Mouse (Mus musculus) midbrain, embryonic 16.5 days (tissue): Measurements from ENCODE around the gene Hist1h2ad. TPM values are rescaled to one million over a fixed set of nuclear protein-coding genes. Genes with fewer than 3 reads are reported as not detected.
"Not testable (repeated sequence)": the region's sequence is repeated elsewhere in the genome, so short reads cannot be mapped to it uniquely, and the experiment has no call there.

ENCODE experiments used
- ATAC-seq: fragments of 200-750 bp; cut with Nextera tagmentation; 2 replicates; pipeline ENCODE4 v1.8.0; 2017; ENCODE audit warnings: moderate TSS enrichment
- H3K27ac ChIP-seq: fragments of 300-500 bp; sonication (generic); 2 replicates; pipeline ENCODE4 v1.5.1; 2014; ENCODE audit warnings: mild to moderate bottlenecking, low read length, mixed read lengths
- H3K27me3 ChIP-seq: fragments of 300-500 bp; sonication (generic); 2 replicates; pipeline ENCODE4 v1.6.1; 2014; ENCODE audit warnings: low read depth, low read length, mixed read lengths; ENCODE audit not compliant: control insufficient read depth, insufficient read depth
- H3K36me3 ChIP-seq: fragments of 300-500 bp; sonication (generic); 2 replicates; pipeline ENCODE4 v1.6.1; 2014; ENCODE audit warnings: mild to moderate bottlenecking, low read length, moderate library complexity, mixed read lengths; ENCODE audit not compliant: control insufficient read depth, insufficient read depth
- H3K4me1 ChIP-seq: fragments of 300-500 bp; sonication (generic); 2 replicates; pipeline ENCODE4 v1.6.1; 2014; ENCODE audit warnings: mild to moderate bottlenecking, low read length, mixed read lengths; ENCODE audit not compliant: control insufficient read depth, insufficient read depth
- H3K4me2 ChIP-seq: fragments of 300-500 bp; sonication (generic); 2 replicates; pipeline ENCODE4 v1.6.1; 2014; ENCODE audit warnings: mild to moderate bottlenecking, low read length, mixed read lengths
- H3K4me3 ChIP-seq: fragments of 300-500 bp; sonication (generic); 2 replicates; pipeline ENCODE4 v1.5.1; 2014; ENCODE audit warnings: low read depth, mild to moderate bottlenecking, low read length, moderate library complexity, mixed read lengths
- H3K9ac ChIP-seq: fragments of 300-500 bp; sonication (generic); 2 replicates; pipeline ENCODE4 v1.6.1; 2014; ENCODE audit warnings: low read depth, low read length, mixed read lengths
- H3K9me3 ChIP-seq: fragments of 300-500 bp; sonication (generic); replicated peaks from 2 replicates; pipeline ENCODE4 v1.6.1; 2014; ENCODE audit warnings: mild to moderate bottlenecking, low read length, mixed read lengths; ENCODE audit not compliant: control insufficient read depth, poor library complexity, severe bottlenecking
- WGBS: fragments of 180-500 bp; shearing (Covaris S2); extraction: QIAGEN DNeasy Blood & Tissue Kit; methylation state at CpG from one replicate; pipeline ENCODE4 v1.1.7; 2014; 5-methylcytosine and 5-hydroxymethylcytosine counted together
- microRNA-seq: library from miRNA; unstranded; fragments of <30 nt; microRNA quantifications from one replicate; pipeline ENCODE4, GENCODE M21; 2017
- polyA plus RNA-seq: library from polyadenylated mRNA; unstranded; fragments of >200 nt; fragmentation: Nextera tagmentation; extraction: Ambion mirVana; gene quantifications from 2 replicates; pipeline ENCODE4 v1.2.1, GENCODE M21; 2015

Gene Hist1h2ad
- polyA plus RNA-seq, 1 experiment from 2014 or later, result not detected

- 0% methylated on average over 18 of the region's 18 CpGs for WGBS
- H3K36me3 ChIP-seq, result no peaks in the 10 kb centered on the region
- no peaks in the 10 kb centered on the region for H3K27me3 ChIP-seq
- H3K9me3 ChIP-seq, result no peaks in the 10 kb centered on the region
- H3K9ac ChIP-seq, result peak overlapping the region; percentile 74
- ATAC-seq, result peak; percentile 91
- peak overlapping the region; percentile 89 for H3K27ac ChIP-seq
- H3K4me2 ChIP-seq, result peak overlapping the region; percentile 99
- peak overlapping the region; percentile 63 for H3K4me3 ChIP-seq
- peaks cover 13% of the 10 kb centered on the region for H3K4me1 ChIP-seq
These were observed 47.5 kb downstream of the Hist1h2ad start for GRCm38 (mm10) chr13:23621532-23622174.

GRCm38 (mm10) chr13:23622175-23622671, 48.0 kb downstream of the Hist1h2ad start, which contains the start of gene Hist1h1e:
TSS of gene Hist1h1e (minus strand) at chr13:23622558.
- Histone ChIP-seq H3K27ac (peak within 1 kb of the TSS; percentile 89), H3K9ac (peak within 1 kb of the TSS; percentile 74), H3K4me1 (peaks cover 13% of the 10 kb centered on the region), H3K4me3 (peak within 1 kb of the TSS; percentile 63), H3K4me2 (peak within 1 kb of the TSS; percentile 99)
- not testable (repeated sequence) for H3K36me3 ChIP-seq, H3K27me3 ChIP-seq, H3K9me3 ChIP-seq
- ATAC-seq, result peak; percentile 94
- under 1% methylated on average over 51 of the region's 53 CpGs for WGBS

- WGBS, result 25% methylated on average over 7 of the region's 7 CpGs
- H3K9ac ChIP-seq, result peak overlapping the region; percentile 74
These were observed 48.8 kb downstream of the Hist1h2ad start for GRCm38 (mm10) chr13:23622861-23623450.

More at GRCm38 (mm10) chr13:23622861-23623450, 48.8 kb downstream of the Hist1h2ad start:
- Histone ChIP-seq H3K4me3 (peak overlapping the region; percentile 63), H3K27ac (peak overlapping the region; percentile 31; the same call in 1 of the 2 replicates), H3K27me3 (no peaks in the 10 kb centered on the region), H3K4me1 (peaks cover 13% of the 10 kb centered on the region), H3K4me2 (peak overlapping the region; percentile 99), H3K9me3 (no peaks in the 10 kb centered on the region), H3K36me3 (no peaks in the 10 kb centered on the region)
- no peak for ATAC-seq

Small RNAs within 50 kb of the gene (microRNA-seq; reads per million reads assigned to microRNA genes)
- not detected for gene Gm44297
- gene Gm44359, result not detected
- not detected for gene Gm44394

Other genes starting within 250 kb of the Hist1h2ad start
- gene Zfp322a, start 205.2 kb upstream of the Hist1h2ad start, polyA plus RNA-seq, result 55.5 and 57.4 TPM in 2 replicates
- gene Abt1, start 150.5 kb upstream of the Hist1h2ad start, polyA plus RNA-seq, result 9.1 and 11.0 TPM in 2 replicates
- 0.10 and 0.31 TPM in 2 replicates for gene Btn1a1, start 108.5 kb upstream of the Hist1h2ad start, polyA plus RNA-seq
- gene Btn2a2, start 85.5 kb upstream of the Hist1h2ad start, polyA plus RNA-seq, result 0.15 TPM in 1 of 2 replicates, not detected in the other
- gene Hist1h4h, start 43.3 kb upstream of the Hist1h2ad start, polyA plus RNA-seq, result 1.5 and 3.0 TPM in 2 replicates
- not detected in 2 replicates for gene Hist1h2af, start 40.5 kb upstream of the Hist1h2ad start, polyA plus RNA-seq
- not detected in 2 replicates for gene Hist1h3g, start 39.0 kb upstream of the Hist1h2ad start, polyA plus RNA-seq
- gene Hist1h2bh, start 31.0 kb upstream of the Hist1h2ad start, polyA plus RNA-seq, result 0.27 TPM in 1 of 2 replicates, not detected in the other
- not detected in 2 replicates for gene Hist1h3f, start 30.3 kb upstream of the Hist1h2ad start, polyA plus RNA-seq
- not detected in 2 replicates for gene Hist1h4f, start 22.7 kb upstream of the Hist1h2ad start, polyA plus RNA-seq
- gene Hist1h1d, start 21.1 kb upstream of the Hist1h2ad start, polyA plus RNA-seq, result 0.07 TPM in 1 of 2 replicates, not detected in the other
- 1.0 and 1.4 TPM in 2 replicates for gene Hist1h3e, start 12.0 kb upstream of the Hist1h2ad start, polyA plus RNA-seq
- gene Hist1h2ae, start 3.2 kb upstream of the Hist1h2ad start, polyA plus RNA-seq, result 7.7 and 11.6 TPM in 2 replicates
- 0.36 and 0.86 TPM in 2 replicates for gene Hist1h2bg, start 3.0 kb upstream of the Hist1h2ad start, polyA plus RNA-seq
- gene Hist1h2bf, start 185 bp upstream of the Hist1h2ad start, polyA plus RNA-seq, result not detected in 2 replicates
- gene Hist1h3d, start 1.4 kb downstream of the Hist1h2ad start, polyA plus RNA-seq, result 0.53 and 0.60 TPM in 2 replicates
- 21.8 and 27.6 TPM in 2 replicates for gene Hist1h4d, start 7.2 kb downstream of the Hist1h2ad start, polyA plus RNA-seq
- gene Hist1h2be, start 46.7 kb downstream of the Hist1h2ad start, polyA plus RNA-seq, result 1.0 and 1.4 TPM in 2 replicates
- 3.3 and 4.4 TPM in 2 replicates for gene Hist1h1e, start 48.2 kb downstream of the Hist1h2ad start, polyA plus RNA-seq
- 0.23 and 0.32 TPM in 2 replicates for gene Hist1h2ac, start 109.6 kb downstream of the Hist1h2ad start, polyA plus RNA-seq
- gene Hist1h2bc, start 109.8 kb downstream of the Hist1h2ad start, polyA plus RNA-seq, result 14.9 and 17.1 TPM in 2 replicates
- gene Hist1h1t, start 121.4 kb downstream of the Hist1h2ad start, polyA plus RNA-seq, result not detected in 2 replicates
- 1.8 and 3.2 TPM in 2 replicates for gene Hist1h4c, start 124.1 kb downstream of the Hist1h2ad start, polyA plus RNA-seq
- gene Hfe, start 136.5 kb downstream of the Hist1h2ad start, polyA plus RNA-seq, result 2.8 and 3.8 TPM in 2 replicates
- 7.1 and 8.7 TPM in 2 replicates for gene Hist1h1c, start 164.4 kb downstream of the Hist1h2ad start, polyA plus RNA-seq
- 0.76 TPM in 1 of 2 replicates, not detected in the other for gene Hist1h3c, start 171.2 kb downstream of the Hist1h2ad start, polyA plus RNA-seq
- not detected in 2 replicates for gene Hist1h2bb, start 172.4 kb downstream of the Hist1h2ad start, polyA plus RNA-seq
- gene Hist1h2ab, start 176.7 kb downstream of the Hist1h2ad start, polyA plus RNA-seq, result 1.1 and 6.2 TPM in 2 replicates
- gene Hist1h3b, start 177.9 kb downstream of the Hist1h2ad start, polyA plus RNA-seq, result 0.89 and 1.1 TPM in 2 replicates
- 0.98 and 1.8 TPM in 2 replicates for gene Hist1h4b, start 182.6 kb downstream of the Hist1h2ad start, polyA plus RNA-seq
- 0.47 and 0.72 TPM in 2 replicates for gene Hist1h4a, start 186.8 kb downstream of the Hist1h2ad start, polyA plus RNA-seq
- gene Hist1h3a, start 188.0 kb downstream of the Hist1h2ad start, polyA plus RNA-seq, result 0.40 and 0.68 TPM in 2 replicates
- 0.30 TPM in 1 of 2 replicates, not detected in the other for gene Hist1h1a, start 189.3 kb downstream of the Hist1h2ad start, polyA plus RNA-seq
- gene Trim38, start 195.5 kb downstream of the Hist1h2ad start, polyA plus RNA-seq, result not detected in 2 replicates
- gene Slc17a2, start 232.6 kb downstream of the Hist1h2ad start, polyA plus RNA-seq, result not detected in 2 replicates